Mouse (Mus musculus) fibroblast of lung, adult 2 months (primary cell): Measurements from ENCODE around the gene Rbpjl.

Experiments
- DNase-seq: peaks from one replicate; pipeline ENCODE4 v3.0.0-alpha.2; 2011; ENCODE audit warnings: low read depth

Gene Rbpjl

GRCm38 (mm10) chr2:164445399-164446085 is 42.6 kb downstream of the Rbpjl start:
- DNase-seq, result no peak

GRCm38 (mm10) chr2:164446086-164446469 is 43.1 kb downstream of the Rbpjl start:
- no peak for DNase-seq

- DNase-seq, result no peak
These were observed 45.2 kb downstream of the Rbpjl start for GRCm38 (mm10) chr2:164448140-164448539.

- DNase-seq, result no peak
These were observed 46.0 kb downstream of the Rbpjl start for GRCm38 (mm10) chr2:164448921-164449320.

- DNase-seq, result no peak
These were observed 46.6 kb downstream of the Rbpjl start for GRCm38 (mm10) chr2:164449341-164450042.

DNA sequence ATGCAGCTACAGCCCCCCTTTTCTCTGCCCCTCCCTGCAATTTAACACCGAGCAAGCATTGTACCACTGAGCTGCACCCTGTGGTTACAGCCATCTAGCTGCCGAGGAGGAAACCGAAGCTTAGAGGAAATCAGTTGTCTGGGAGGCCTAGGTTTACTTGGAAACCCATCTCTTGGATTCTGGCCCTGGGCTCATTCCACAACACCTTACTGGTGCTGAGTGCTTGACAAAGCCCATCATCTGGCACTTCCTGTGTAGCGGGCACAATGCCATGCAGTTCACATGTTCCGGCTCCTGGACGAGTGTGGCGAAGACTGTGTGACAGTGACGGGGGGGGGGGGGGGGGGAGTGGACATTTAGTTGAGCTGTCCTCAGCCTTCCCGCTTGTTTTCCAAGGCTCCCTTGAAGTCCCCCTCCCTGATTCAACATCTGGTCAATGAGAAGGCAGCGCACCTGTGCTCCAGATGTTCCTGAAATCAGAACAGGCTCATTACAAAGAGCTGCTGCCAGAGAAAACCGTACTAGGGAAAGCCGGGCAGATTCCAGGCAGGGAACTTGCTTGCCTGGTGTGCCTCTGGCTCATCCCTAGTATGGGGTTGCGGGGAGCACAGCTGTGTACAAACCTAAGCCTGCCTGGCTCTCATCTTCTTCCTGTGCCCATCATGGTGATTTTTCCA is 49.2 kb downstream of the Rbpjl start:
- no peak for DNase-seq

DNA sequence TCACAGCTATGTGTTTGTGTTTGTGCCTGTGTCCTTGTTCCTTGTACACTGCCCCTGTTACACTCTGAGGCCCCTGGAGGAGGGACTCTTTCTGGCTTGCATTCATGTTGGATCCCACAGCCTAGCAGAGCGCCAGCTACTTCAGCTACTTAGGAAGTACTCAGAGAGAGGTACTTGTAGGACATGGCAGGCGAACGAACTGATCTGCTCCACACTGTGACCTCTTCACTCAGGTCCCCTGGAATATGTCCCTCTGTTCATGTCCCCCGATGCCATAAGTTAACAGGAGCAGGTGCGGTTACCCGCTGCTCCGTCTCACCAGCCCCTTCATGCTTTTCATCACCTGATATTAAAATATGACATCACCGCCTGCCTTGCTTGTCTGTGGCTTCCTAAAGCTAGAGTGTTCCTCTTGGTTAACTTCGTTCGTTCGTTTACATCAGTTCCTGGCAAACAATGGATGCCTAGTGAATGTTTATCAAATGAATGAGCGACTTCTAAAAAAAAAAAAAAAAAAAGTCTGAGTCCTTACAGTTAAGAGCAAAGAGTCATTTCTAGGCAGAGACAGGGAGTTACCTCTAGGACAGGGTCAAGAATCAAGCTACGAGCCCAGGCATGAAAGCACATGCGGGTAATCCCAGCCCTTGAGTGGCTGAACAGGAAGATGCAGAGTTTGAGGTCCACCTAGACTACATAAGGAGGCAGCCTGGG is 50.3 kb downstream of the Rbpjl start:
- no peak for DNase-seq

DNA sequence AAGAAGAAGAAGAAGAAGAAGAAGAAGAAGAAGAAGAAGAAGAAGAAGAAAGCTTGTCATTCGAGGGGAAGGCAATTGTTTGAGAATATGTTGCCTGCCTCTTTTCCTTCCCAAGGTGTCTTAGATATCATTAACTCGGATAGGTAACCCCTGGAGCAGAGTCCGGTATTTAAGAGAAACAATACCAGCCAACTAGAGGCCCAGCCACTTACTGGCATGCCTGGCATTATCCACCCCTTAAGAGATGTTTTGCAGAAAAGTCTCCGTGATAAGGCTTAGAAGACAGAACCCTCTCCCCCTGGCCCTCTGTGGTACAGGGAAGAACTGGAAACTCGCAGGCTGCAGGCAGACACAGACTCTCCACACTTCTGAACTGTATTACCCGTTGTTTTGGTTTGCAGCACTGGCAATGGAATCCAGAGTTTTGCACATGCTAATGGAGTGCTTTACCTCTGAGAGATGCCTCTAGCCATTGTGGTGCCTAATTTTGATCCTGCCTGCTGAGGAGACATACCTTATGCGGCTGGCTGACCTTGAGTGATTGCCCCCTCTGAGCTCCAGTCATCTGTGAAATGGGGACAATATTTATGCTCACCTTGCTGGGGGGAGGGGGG is 51.1 kb downstream of the Rbpjl start:
- no peak for DNase-seq

DNA sequence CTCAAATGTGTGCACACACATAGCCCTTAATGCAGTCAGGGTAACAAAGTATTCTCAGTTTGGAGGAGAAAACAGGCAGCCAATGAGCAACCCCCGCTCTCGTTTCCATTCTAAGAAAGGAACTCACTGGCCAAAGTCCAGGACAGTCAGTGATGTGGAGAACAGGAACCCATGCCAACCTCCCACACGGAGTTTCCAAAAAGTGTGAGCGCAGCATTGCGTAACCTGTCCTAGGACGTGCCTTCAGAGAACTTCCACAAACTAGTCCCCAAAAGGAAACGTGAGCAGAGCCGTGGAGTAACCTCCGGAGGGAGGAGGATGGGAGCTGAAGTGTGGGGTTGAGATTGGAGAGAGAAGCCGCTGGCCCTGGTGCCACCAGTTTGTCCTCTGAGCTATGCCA is 51.9 kb downstream of the Rbpjl start:
- DNase-seq, result peak; percentile 88

DNA sequence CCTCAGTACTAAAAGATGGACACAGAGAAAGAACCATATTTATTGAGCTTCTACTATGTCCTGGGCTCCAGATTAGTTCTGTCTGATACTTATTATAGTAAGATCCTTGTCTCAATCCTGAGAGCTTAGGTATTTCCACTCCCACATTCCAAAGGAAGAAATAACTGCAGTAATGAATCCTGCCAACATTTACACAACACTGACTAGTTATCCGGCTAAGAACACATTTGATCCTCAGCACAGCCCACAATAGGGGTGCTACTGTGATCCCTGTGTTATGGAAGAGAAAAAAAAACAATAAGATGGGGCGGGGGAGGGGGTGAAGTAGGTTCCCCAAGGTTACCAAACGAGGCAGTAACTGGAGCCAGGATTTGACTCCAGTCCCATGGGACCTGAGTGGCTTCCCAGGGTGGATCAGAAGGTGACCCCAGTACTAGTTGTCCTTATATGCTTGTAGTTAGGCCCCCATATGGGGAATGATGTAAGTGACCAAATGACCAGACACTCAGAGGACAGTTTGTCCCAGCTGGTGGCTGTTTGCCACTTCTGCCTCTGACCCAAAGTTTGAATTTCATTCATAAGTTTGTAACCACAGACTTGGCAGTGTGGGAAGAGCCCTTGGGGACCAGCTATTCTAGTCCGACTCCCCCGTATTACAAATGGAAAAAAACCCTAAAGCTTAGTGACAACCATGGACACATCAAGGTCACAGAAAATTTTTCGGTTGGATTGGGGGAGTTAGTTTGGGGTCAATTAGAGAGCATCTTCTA is 52.7 kb downstream of the Rbpjl start:
- DNase-seq, result no peak

- DNase-seq, result no peak
These were observed 53.5 kb downstream of the Rbpjl start for GRCm38 (mm10) chr2:164456413-164456812.

- DNase-seq, result no peak
These were observed 53.9 kb downstream of the Rbpjl start, which contains the start of gene Sys1 for GRCm38 (mm10) chr2:164456864-164457300. Gene Sys1 (plus strand): TSS chr2:164456964.

GRCm38 (mm10) chr2:164457942-164458341 is 55.0 kb downstream of the Rbpjl start:
- DNase-seq, result no peak

GRCm38 (mm10) chr2:164458535-164458934 is 55.6 kb downstream of the Rbpjl start:
- DNase-seq, result no peak

GRCm38 (mm10) chr2:164460745-164461551 is 58.0 kb downstream of the Rbpjl start, which contains the start of gene Gm20458:
Gene Gm20458 (plus strand): TSS chr2:164460967.
- DNase-seq, result peak; percentile 92
